Mouse (Mus musculus) liver, adult (tissue): ENCODE data around the gene Stum.

Source experiments
- GATA4 ChIP-seq: IDR thresholded peaks from 2 replicates; pipeline ENCODE4 v1.6.1; 2014; ENCODE audit warnings: mild to moderate bottlenecking, low read length; ENCODE audit not compliant: insufficient replicate concordance

Stum gene

GRCm38 (mm10) chr1:180506341-180506740 is 23.0 kb upstream of the Stum start:
- no peak for TF ChIP-seq GATA4

- TF ChIP-seq GATA4: no peak
Observed at GRCm38 (mm10) chr1:180504899-180505298, 21.6 kb upstream of the Stum start.

- no peak for TF ChIP-seq GATA4
Observed at GRCm38 (mm10) chr1:180503484-180503883, 20.2 kb upstream of the Stum start.

GRCm38 (mm10) chr1:180502566-180502965 is 19.3 kb upstream of the Stum start:
- no peak for TF ChIP-seq GATA4

GRCm38 (mm10) chr1:180500641-180501040 is 17.3 kb upstream of the Stum start:
- TF ChIP-seq GATA4: no peak

- no peak for TF ChIP-seq GATA4
Observed at GRCm38 (mm10) chr1:180500218-180500617, 16.9 kb upstream of the Stum start.

GRCm38 (mm10) chr1:180499766-180500165 is 16.5 kb upstream of the Stum start:
- no peak for TF ChIP-seq GATA4

GRCm38 (mm10) chr1:180492777-180493176 is 9.5 kb upstream of the Stum start:
- TF ChIP-seq GATA4: no peak

- TF ChIP-seq GATA4: no peak
Observed at GRCm38 (mm10) chr1:180485346-180485745, 2.0 kb upstream of the Stum start.

- TF ChIP-seq GATA4: no peak
Observed at GRCm38 (mm10) chr1:180482840-180483398, 385 bp downstream of the Stum start.

GRCm38 (mm10) chr1:180481956-180482355 is 1.3 kb downstream of the Stum start:
- no peak for TF ChIP-seq GATA4

GRCm38 (mm10) chr1:180481331-180481730 is 2.0 kb downstream of the Stum start:
- no peak for TF ChIP-seq GATA4

GRCm38 (mm10) chr1:180480325-180480724 is 3.0 kb downstream of the Stum start:
- no peak for TF ChIP-seq GATA4

- no peak for TF ChIP-seq GATA4
Observed at GRCm38 (mm10) chr1:180473566-180473965, 9.7 kb downstream of the Stum start.

GRCm38 (mm10) chr1:180468004-180468403 is 15.3 kb downstream of the Stum start:
- no peak for TF ChIP-seq GATA4

- no peak for TF ChIP-seq GATA4
Observed at GRCm38 (mm10) chr1:180465620-180466019, 17.7 kb downstream of the Stum start.

- TF ChIP-seq GATA4: no peak
Observed at GRCm38 (mm10) chr1:180464357-180464756, 18.9 kb downstream of the Stum start.
